Mouse (Mus musculus) small intestine, adult 2 months (tissue): ENCODE data around the gene Wsb2.

Experiments used
- CTCF ChIP-seq: fragments of 200-500 bp; IDR thresholded peaks from 2 replicates; pipeline ENCODE4 v1.5.1; 2012; ENCODE audit warnings: low read depth, mild to moderate bottlenecking, control low read depth, inconsistent platforms, low read length, moderate library complexity, mixed read lengths; ENCODE audit not compliant: insufficient replicate concordance, insufficient read length; ENCODE audit errors: extremely low read depth
- POLR2A ChIP-seq: fragments of 200-500 bp; IDR thresholded peaks from 2 replicates; pipeline ENCODE4 v1.6.1; 2012; ENCODE audit warnings: low read depth, mild to moderate bottlenecking, control low read depth, inconsistent platforms, low read length, moderate library complexity

GRCm38 (mm10) chr5:117318741-117319629 is 38.1 kb upstream of the Wsb2 start, which contains the start of gene Vsig10:
- TF ChIP-seq POLR2A (peak; percentile 78; the same call in 1 of the 2 replicates), CTCF (no peak; the same call in 1 of the 2 replicates)
